Mouse (Mus musculus) adrenal gland (tissue): Measurements from ENCODE around the gene Ctdnep1.
"Not testable (repeated sequence)": the region's sequence is repeated elsewhere in the genome, so short reads cannot be mapped to it uniquely, and the experiment has no call there.

Experiments used
- intact Hi-C: fragments of 180-260 bp; cut with DNase I; formaldehyde crosslinking; loops from one replicate; pipeline ENCODE4 v1.15.1; 2025

The Ctdnep1 gene

GRCm38 (mm10) chr11:69948066-69948762 lies 32.7 kb upstream of the Ctdnep1 start, which contains the start of gene Slc2a4:
Slc2a4 (minus strand) TSS chr11:69948188.
- intact Hi-C loops: no loop called here

- intact Hi-C loops: loop anchor here (1.0 kb wide), 1 partner anchor 14 kb away; no protein-coding TSS in a partner anchor
Measured at GRCm38 (mm10) chr11:69948763-69949150, 32.2 kb upstream of the Ctdnep1 start.

- intact Hi-C loops: no loop called here
Measured at GRCm38 (mm10) chr11:69950807-69951459, 30.0 kb upstream of the Ctdnep1 start.

- intact Hi-C loops: no loop called here
Measured at GRCm38 (mm10) chr11:69952274-69952673, 28.7 kb upstream of the Ctdnep1 start.

- intact Hi-C loops: no loop called here
Measured at GRCm38 (mm10) chr11:69953267-69953915, 27.6 kb upstream of the Ctdnep1 start.

GRCm38 (mm10) chr11:69955618-69956017 lies 25.3 kb upstream of the Ctdnep1 start:
- intact Hi-C loops: not testable (repeated sequence)

GRCm38 (mm10) chr11:69956218-69956617 lies 24.7 kb upstream of the Ctdnep1 start:
- intact Hi-C loops: no loop called here

- intact Hi-C loops: no loop called here
Measured at GRCm38 (mm10) chr11:69960616-69961015, 20.3 kb upstream of the Ctdnep1 start.

GRCm38 (mm10) chr11:69961841-69962240 lies 19.1 kb upstream of the Ctdnep1 start:
- intact Hi-C loops: no loop called here

- intact Hi-C loops: no loop called here
Measured at GRCm38 (mm10) chr11:69964650-69965270, 16.2 kb upstream of the Ctdnep1 start, which contains the start of gene Cldn7. Cldn7 (plus strand) TSS chr11:69964779.

GRCm38 (mm10) chr11:69965271-69966005 lies 15.5 kb upstream of the Ctdnep1 start:
- intact Hi-C loops: no loop called here

- intact Hi-C loops: no loop called here
Measured at GRCm38 (mm10) chr11:69966006-69966859, 14.7 kb upstream of the Ctdnep1 start.

- intact Hi-C loops: no loop called here
Measured at GRCm38 (mm10) chr11:69966860-69967517, 14.0 kb upstream of the Ctdnep1 start.

- intact Hi-C loops: no loop called here
Measured at GRCm38 (mm10) chr11:69968793-69969192, 12.2 kb upstream of the Ctdnep1 start.

GRCm38 (mm10) chr11:69970222-69970621 lies 10.7 kb upstream of the Ctdnep1 start:
- intact Hi-C loops: no loop called here

GRCm38 (mm10) chr11:69970775-69971174 lies 10.2 kb upstream of the Ctdnep1 start:
- intact Hi-C loops: no loop called here

- intact Hi-C loops: no loop called here
Measured at GRCm38 (mm10) chr11:69974907-69975306, 6.0 kb upstream of the Ctdnep1 start.

GRCm38 (mm10) chr11:69976271-69976670 lies 4.7 kb upstream of the Ctdnep1 start:
- intact Hi-C loops: no loop called here

- intact Hi-C loops: no loop called here
Measured at GRCm38 (mm10) chr11:69979827-69980195, 1.1 kb upstream of the Ctdnep1 start.
